Mouse (Mus musculus) skeletal muscle tissue, adult 2 months (tissue): Measurements from ENCODE around the gene Olig1.

ENCODE experiments used
- DNase-seq: peaks from one replicate; pipeline ENCODE4 v3.0.0-alpha.2; 2012; ENCODE audit warnings: low read depth, low spot score

The Olig1 gene

DNA sequence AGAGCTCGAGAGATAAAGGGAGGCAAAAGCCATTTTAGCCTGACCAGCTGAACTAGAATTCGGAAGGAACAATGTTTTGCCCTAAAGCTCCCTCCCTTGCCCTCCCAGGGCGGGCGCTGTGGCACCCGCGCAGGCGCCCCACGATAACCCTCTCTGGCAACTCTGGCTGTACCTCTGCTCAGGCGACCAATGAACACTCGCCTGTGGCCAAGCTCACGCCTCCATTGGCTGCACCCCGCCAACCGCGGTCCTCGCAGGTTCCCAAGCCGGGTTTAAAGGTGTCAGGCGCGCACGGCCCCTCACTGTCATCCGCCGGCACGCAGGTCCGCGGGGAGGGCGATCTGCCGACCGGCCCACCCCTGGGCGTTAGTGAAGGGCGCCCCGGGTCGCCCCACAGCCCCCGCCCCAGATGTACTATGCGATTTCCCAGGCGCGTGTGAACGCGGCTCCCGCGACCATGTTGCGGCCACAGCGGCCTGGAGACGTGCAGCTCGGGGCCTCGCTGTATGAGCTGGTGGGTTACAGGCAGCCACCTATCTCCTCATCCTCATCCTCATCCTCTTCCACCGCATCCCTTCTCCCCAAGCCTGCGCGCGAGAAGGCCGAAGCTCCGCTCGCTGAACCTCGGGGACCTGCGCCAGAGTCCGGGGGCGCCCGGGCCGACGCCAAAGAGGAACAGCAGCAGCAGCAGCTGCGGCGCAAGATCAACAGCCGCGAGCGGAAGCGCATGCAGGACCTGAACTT is at the start of gene Olig1:
Gene Olig1 (plus strand): TSS at position 305 of the 744 bp plus-strand sequence.
- peak; percentile 36 for DNase-seq

DNA sequence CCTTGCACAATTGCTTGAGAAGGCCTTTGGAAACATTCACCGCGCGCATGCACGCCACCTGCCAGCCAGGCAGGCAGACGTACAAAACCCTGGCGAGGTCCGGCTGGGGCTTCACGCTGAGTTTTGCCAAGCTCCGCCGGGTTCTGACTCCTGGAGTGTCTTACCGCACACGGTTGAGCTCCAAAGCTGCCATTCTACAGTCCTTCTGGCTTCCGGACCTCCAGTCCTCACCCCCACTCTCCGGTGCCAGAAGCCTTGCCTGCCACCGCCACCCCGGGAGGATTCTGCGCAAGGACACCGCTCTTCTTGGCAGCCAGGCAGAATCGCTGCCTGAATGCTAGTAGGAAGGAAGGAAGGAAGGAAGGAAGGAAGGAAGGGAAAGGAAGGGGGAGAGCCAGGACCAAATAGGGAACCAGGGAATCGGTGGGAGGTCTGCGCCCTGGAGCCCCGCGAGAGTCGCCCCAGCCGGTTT is 47.4 kb upstream of the Olig1 start:
- DNase-seq, result no peak

DNA sequence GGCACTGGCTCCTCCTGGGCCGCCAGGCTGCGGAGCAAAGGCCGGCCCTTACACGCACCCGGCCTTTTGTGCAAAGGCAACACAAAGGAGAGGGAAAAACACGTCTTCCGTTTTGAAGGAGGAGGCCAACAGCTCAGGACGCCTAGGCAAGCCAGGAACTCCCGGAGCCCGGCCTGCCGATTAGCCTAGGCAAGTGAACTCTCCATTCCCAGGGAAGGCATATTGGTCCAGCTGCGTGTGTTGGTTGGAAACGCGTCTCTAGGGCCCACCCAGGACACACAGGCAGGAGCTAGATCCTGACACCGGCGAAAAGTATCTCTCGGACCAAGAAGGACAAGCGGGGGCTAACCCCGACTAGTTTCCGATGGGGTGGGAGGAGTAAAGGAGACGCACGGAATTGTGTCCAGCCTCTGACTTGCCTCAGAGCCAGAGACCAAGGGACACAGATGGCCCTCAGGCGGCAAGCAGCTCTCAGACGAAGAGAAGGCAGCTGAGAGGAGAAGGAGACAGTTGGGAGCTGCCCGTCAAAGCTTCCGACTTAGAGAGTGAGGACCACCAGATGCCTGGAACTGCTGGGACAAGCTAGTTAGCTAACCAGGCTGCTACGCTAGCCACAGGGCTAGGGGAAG is 46.8 kb upstream of the Olig1 start:
- no peak for DNase-seq

DNA sequence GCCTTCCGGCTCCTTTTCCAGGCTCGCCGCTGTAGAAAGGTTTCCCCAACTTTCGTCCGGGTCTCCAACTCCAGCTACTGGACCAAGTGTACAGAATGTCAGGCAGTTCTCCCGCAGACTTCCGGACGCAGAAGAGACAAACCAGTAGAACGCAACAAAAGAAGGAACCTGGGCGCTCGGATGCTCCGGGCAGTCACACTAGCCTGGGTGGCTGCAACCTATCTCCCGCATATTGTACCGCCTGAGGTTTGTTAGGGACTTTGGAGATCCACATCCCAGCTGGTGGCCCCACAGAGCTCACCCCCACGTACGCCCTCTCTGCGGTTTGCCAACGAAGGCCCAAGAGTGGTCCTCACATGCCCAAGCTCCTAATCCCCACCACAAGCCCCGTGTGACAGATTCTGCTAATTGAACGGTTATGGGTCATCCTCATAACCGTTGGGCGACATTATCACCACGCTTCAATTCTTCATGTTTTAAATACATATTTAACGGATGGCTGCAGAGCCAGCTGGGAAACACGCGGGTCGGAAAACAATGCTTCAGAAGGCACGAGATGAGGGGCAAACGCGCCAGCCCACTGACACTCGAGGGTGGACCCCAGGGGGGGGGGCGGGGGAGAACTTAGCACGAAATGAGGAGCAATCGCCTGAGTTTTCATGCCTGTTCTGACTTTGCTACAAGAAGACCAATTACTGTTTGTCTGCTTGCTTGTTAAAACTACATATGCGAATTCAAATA is 46.1 kb upstream of the Olig1 start:
- DNase-seq, result no peak

DNA sequence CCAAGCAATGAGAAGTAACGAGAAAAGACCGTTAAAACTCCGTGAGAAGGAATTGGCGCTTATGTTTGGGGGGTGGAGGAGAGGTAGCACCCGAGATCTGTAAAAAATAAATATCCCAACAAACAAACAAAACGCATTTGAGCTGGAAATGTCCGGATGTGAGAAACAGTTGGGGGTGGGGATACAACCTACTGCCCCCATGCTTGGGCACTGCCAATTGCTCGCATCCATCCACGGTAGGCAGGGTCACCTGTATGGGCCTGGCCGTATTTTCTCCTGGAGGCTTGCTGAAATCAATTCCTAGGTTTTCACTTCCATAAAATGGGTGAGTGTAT is 45.5 kb upstream of the Olig1 start:
- DNase-seq, result no peak

DNA sequence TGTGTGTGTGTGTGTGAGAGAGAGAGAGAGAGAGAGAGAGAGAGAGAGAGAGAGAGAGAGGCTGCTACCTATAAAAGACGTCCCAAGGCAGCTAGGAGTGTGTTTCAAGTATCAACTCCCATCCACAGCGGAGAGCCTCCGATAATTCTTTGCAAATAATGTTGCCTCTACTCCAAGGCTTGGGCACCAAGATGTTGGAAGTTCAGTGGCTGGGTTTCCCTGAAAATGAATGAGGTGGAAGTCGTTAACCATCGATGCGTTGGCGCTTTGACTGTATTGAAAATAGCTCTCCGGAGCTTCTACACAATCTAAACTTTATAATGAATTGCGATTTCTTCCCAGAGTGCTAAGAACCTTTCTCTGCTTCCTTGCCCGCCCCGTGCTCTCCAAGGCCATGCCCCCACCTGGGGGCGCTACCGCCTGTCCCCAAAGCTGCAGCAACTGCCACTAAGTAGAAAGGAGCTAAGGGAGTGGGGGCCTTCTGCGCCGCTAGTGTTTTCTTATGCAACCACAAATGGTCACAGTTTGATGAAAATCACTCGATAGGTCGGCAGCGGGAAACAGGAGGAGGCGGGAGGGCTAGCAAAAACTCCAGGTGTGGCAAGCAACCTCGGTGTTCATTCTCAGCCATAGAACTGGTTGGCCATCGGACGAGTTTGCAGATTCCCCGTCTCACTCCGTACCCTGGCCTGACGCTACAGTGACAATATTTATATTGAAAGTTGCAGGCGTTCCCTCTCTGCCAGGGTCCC is 44.9 kb upstream of the Olig1 start:
- DNase-seq, result no peak

DNA sequence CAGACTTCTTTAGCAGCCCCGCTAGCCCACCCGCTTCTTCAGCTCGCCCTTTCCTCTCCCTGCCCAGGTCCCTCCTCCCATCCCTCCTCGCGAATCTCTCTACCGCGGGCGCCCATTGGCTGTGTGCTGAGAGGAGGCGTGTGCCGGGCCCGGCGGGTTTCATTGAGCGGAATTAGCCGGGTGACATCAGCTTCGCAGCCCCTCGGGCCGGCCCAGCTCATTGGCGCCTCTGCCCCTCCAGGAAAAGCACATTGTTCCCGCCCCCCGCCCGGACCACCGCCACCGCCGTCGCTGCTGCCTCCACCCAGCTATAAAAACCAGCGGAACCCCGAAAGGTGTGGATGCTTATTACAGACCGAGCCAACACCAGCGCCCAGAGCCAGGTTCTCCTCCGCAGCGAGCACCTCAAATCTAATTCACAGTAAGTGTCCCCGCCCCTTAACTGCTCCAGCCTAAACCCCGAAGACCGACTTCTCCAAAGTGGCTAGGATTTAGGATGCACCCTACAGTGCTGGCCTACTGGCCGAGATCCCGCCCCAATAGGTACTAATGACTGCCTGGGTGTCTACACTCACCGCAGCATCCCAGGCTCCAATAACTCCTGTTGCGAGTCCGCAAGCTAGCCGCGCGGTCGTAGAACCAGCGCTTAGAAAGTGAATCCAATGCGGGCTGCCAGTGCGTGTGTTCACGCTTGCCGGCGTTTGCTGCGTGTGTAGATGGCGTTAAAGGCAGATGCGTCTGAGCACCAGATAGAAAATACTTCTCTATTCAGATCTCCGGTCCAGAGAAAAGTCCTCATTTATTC is 44.1 kb upstream of the Olig1 start, which contains the start of gene Olig2:
Gene Olig2 (plus strand): TSS at position 225 of the 805 bp plus-strand sequence.
- no peak for DNase-seq

DNA sequence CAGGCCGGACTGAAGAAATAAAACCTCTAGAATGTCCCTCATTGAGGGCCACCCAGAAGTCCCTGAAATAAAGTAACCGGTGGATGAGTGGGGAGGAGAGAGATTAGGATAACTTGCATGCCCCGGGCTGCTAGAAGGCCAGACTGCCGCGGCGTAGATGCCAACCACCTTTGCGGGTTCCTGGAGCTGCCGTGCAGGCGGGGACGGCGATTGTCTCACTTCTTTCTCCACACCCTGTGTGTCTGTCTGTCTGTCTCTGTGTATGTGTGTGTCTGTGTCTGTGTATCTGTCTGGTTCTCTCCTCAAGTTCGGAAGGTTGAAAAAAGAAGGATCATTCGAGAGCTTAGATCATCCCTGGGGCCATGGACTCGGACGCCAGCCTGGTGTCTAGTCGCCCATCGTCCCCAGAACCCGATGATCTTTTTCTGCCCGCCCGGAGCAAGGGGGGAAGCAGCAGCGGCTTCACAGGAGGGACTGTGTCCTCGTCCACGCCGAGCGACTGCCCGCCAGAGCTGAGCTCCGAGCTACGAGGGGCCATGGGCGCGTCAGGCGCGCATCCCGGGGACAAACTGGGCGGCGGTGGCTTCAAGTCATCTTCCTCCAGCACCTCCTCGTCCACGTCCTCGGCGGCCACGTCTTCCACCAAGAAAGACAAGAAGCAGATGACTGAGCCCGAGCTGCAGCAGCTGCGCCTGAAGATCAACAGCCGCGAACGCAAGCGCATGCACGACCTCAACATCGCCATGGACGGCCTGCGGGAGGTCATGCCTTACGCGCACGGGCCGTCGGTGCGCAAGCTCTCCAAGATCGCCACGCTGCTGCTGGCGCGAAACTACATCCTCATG is 43.3 kb upstream of the Olig1 start:
- no peak for DNase-seq

DNA sequence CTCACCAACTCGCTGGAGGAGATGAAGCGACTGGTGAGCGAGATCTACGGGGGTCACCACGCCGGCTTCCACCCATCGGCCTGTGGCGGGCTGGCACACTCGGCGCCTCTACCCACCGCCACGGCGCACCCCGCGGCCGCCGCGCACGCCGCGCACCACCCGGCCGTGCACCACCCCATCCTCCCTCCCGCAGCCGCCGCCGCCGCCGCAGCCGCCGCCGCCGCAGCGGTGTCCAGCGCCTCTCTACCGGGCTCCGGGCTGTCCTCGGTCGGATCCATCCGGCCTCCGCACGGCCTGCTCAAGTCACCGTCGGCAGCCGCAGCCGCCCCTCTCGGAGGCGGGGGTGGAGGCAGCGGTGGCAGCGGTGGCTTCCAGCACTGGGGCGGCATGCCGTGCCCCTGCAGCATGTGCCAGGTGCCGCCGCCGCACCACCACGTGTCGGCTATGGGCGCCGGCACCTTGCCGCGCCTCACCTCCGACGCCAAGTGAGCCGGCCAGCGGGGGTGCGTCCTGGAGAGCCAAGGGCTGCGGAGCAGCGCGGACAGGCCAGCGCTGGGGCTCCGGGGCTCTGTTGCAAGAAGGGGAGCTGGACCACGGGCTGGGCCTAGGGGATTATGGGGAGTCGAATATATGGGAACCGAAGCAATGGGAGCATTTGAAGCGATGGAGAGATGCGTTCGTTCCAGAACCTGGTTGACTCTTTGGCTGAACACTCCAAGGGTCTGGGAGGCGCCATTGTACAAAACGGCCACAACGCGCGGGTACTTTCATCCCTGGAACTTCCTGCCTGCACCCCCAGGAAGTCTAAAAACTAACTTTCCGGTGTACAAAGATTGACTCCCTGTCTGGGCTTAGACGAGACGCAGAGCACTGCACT is 42.5 kb upstream of the Olig1 start:
- no peak for DNase-seq

DNA sequence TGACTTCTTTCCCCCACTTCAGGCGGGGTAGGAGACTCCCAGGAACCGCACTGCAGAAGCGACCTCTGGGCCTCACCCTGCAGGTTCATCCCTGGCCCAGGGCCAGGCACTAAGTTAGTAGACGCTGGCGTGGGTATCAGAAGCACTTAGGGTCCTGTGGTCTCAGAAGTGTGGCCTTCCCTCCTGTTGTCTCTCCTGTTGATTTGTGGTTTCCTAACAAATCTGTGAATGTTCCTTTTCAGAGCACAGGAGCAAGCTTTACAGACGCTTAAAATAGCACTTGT is 41.9 kb upstream of the Olig1 start:
- DNase-seq, result no peak

DNA sequence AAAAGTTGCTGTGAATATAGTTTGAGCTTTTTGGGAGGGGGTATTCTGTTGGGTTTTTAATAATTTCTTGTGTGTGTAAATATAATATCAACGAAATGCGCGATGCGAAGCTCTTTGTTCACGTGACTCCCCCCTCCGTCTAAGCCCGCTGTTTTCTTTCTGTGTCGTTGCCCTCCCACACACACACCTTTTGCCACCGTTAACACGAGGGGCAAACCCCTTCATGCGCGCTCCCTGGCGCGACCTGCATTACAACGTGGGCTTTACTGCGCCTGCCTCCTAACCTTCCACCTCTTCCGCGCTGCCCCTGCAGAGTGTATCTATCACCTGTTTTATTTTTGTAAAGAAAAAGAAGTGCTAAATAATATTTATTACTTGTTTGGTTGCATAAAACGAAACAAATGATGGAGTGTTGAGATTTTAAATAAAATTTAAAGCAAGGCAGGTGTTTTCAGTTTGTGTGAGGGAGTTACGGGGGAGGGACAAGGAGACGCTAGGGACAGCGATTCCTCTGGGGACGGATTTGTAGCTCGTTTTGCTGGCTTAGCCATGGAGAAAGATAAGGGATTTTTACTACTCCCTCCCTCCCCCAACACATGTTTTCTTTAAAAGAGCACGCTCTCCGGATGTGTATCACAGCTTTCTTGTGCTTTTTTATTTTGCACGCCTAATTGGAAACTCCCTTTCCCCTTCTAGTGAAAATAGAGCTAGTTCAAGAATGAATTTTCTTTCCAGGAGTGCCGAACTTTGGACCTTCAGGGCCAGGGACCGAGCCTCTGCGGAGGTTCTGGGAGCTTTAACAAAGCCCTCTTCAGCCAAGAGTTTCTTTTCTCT is 41.1 kb upstream of the Olig1 start:
- no peak for DNase-seq

DNA sequence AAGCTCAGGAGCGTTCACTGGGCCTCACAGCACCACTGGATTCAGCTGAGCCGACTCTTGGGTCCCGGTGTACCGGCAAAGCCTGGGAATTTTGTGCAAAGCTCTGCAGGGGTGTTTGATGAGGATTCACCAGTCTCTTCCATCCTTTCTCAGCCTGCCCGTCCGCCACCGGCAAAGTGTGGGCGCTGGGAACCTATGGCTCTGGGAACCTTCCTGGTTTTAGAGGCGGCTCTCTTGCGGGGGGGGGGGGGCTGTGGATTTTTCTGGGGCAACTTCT is 40.6 kb upstream of the Olig1 start:
- no peak for DNase-seq

DNA sequence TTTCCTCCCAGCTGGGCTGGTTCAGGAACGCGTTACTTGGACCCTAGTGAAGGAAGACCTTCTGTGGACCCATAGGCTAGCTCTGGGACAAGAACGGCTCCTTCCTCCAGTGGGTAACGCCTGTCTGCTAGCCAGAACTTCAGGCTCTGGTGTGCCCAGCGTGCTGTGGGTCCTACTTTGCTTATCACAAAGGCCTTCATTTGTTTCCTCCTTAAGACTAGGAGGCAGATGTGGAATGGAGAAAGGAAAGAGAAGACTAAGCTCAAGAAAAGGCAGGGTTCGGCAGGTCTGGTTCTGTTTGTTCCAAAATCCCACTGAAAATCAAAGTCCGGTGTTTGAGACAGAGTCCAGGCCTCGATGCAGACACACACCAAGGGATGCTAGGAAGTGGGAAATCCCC is 39.9 kb upstream of the Olig1 start:
- no peak for DNase-seq

DNA sequence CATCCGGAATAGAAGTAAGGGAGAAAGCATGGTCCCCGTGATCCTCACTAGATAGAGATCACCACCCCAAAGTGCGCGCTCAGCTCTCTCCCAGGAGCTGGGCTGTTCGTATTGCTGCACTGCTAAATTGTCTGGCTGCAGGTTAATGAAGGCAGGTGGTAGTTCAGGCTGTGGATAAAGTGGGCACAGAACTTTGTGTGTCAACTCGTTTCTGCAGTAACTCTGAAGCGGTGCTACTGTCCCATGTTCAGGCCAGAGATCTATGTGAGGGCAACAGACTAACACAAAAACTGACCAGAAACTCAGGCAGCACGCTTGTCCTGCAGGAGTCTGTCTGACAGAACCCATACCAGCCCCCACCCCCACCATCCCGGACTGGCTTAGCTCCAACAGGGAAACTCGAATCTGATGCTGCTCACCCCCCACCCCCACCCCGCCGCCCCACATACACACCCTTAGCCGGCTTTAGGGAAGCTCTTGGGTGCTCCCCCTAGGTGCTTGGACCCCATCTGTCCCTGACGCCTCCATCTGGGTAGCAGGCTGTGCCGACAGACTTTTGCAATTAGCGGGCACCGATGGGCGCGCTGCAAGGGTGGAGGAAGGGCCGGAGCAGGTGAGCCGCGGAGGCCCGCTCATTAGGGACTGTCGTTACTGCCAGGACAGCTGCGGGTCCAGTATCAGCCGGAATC is 37.6 kb upstream of the Olig1 start:
- DNase-seq, result no peak

DNA sequence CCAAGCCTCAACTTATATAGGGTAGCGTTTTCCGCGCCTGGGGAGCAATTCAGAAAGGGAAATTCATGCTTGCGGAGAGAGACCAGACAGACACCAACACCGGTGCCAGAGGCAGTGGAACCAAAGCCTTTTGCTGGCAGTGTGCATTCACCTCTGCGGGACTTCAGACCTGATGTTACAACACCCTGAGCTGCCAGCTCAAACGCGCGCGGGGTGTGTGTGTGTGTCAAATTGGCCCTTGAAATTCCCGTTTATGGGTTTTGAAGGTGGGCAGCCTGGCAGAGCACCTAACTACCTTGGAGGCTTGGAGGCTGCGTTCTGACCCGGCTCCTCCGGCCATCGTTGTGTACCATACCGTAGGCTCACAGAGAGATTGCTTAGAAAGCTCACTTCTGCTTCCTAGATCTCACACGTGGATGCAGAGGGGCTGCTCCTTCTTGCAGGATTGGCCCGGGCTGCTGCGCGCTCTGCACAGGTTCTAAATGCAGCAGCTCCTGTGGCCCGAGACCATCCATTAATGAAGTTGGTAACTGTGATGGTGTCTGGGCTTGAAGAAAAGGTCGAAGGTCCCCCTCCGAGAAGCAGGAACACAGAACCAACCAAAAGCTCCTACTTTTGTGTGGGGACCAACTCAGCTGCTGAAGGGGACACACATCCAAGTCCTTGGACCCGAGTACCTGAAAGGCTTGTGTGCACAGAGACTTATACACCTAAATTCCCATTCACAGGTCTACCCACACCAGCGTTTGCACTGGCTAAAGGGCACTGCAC is 36.9 kb upstream of the Olig1 start:
- DNase-seq, result no peak

DNA sequence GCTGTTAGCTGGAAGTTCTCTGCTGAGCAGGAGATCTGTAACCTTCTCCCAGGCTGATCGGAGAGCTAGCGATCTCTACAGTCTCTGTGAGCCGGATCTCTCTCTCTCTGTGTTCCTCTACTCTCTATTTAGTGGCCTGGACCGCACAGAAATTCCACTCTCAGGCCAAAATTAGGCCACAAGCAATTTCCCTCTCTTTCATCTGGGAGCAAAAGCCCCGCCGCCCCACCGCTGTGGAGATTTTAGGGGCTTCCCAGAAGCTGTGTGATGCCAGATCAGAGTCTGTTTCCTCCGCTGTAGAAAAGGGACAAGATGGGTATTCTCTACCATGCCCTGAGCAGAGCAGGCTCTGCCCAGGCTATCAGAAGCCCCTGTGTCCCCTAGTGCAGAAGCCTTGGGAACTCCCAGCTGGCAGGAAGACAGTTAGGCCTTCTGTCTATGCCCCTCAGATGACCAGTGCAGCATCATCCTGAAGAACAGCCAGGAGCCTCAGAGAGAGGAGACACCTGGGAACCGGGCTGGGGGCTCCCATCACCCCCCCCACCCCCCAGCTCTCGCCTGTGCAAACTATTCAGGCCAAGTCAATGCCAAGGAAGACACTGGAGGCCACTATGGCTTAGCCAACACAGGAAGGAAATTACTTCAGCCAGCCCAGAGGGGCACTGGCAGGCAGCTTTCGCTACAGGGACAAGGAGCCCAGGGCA is 36.2 kb upstream of the Olig1 start:
- no peak for DNase-seq

DNA sequence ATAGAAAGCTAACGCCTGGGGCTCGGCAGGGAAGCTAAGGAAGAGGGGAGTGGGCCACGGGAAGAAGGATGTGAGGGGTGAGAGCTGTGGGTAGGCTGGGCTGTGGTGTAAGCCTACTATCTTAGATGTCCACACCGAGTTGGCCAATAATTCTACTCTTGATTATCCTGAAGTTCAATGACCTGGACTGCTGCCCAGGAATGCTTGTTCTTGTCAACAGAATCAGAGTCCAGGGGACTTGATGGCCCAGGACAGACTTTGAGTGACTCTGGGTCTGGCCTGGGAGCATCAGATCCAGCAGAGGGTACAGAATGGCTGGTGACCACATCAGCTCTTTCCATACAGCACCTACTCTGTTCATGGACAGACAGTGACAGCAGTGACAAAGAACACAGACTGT is 30.5 kb upstream of the Olig1 start:
- no peak for DNase-seq
